Mouse (Mus musculus) layer of hippocampus, adult 8-10 months (tissue): ENCODE data around the gene Bahcc1. TPM values are rescaled to one million over a fixed set of nuclear protein-coding genes. Genes with fewer than 3 reads are reported as not detected.

Experiments used
- DNase-seq, 2 experiments: peaks; one replicate each; pipeline ENCODE4 v3.0.0; 2022; ENCODE audit warnings: low spot score in 2 of 2
- microRNA-seq, 2 experiments: library from miRNA; unstranded; fragments of <30 nt; microRNA quantifications; one replicate each; pipeline ENCODE4 v1.2.0; 2022
- total RNA-seq, 4 experiments: library from RNA; stranded (reverse); gene quantifications; 2 replicates each; pipeline ENCODE4 v1.2.4; 2022

Gene Bahcc1
- total RNA-seq, 4 experiments from 2014 or later, result 20.0 to 23.4 (median 21.4) TPM

- DNase-seq, result peak in 1 of 2 experiments; percentile 1
These were observed 81.3 kb downstream of the Bahcc1 start for GRCm38 (mm10) chr11:120313906-120314685.

- peak in 1 of 2 experiments; percentile 3 for DNase-seq
These were observed 82.1 kb downstream of the Bahcc1 start for GRCm38 (mm10) chr11:120314721-120315415.

- peak in 1 of 2 experiments; percentile 42 for DNase-seq
These were observed 82.6 kb downstream of the Bahcc1 start for GRCm38 (mm10) chr11:120315416-120315761.

DNA sequence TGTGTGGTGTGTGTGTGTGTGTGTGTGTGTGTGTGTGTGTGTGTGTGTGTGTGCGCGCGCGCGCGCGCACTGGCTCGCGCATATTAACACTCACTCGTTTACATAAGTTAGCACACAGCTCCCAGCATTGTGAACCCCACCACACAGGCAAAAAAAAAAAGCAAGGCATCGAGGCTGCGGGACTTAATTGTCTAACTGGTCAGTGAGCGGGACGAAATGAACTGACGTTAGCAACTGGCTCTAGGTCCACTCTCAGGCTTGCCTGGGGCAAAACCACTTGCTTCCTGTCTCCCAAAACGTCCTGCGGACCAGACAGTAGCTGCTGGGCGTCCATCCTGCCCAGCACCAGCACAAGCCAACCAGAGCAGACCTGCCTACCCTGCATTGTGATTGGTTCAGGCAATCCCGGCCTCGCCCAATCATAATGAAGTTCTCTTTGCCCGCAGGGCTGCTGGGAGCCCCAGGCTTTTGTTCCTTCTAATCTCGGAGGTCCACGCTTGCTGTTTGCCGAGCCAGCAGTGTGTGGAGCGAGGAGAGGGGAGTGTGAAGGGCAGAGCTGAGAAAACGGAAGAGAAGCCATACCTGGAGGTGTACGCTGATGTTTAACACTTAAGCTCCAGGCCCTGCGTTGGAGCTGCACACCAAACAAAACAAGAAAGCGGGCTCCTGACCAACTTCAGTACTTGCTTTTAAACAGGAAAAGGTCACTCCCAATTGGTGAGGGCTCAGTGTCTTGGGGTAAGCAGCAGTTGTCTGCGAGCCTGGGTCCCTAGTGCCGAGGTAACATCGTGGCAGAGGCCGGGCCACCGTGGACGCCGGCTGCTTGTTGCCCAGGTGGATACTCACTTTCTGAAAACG lies 83.3 kb downstream of the Bahcc1 start:
- DNase-seq, result peak; percentile 96

GRCm38 (mm10) chr11:120316690-120317254 lies 84.0 kb downstream of the Bahcc1 start:
- peak in 1 of 2 experiments; percentile 5 for DNase-seq

GRCm38 (mm10) chr11:120317456-120317855 lies 84.7 kb downstream of the Bahcc1 start:
- DNase-seq, result no peak

DNA sequence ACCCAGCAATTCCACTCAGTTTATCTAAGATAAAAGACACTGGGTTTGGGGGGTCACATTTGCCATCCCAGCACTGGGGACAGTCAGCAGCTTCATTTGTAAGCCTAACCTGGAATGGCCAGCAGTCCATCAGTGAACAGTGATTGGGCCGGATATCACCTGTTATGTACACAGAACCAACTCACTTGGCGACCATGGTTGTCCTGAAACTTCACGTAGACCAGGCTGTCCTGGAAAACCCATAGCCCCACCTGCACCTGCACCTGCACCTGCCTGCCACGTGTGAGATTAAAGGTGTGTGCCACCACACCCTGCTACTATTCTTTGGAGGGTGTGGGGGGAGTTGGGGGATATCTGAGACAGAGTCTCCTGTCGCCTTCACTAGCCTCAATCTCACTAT lies 86.6 kb downstream of the Bahcc1 start:
- DNase-seq, result peak in 1 of 2 experiments; percentile 1

DNA sequence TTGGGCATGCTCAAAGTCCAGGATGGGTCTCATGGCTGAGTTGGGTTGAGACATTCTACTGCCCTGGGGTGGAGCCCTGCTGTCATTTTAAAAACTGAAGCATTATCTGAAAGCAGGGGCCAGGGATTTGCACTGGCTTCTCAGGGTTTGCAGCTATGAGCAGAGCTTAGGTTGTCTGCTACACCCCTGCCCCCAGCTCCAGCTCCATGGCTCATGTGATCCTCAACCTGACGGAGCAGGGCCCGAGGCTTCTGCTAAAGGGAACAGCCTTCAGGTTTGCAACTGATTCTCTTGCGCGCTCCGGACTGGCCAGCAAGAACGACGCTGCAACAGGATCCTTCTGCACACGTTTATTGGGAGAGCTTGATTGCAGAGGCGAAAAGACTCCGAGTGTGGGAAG lies 87.4 kb downstream of the Bahcc1 start:
- DNase-seq, result no peak

DNA sequence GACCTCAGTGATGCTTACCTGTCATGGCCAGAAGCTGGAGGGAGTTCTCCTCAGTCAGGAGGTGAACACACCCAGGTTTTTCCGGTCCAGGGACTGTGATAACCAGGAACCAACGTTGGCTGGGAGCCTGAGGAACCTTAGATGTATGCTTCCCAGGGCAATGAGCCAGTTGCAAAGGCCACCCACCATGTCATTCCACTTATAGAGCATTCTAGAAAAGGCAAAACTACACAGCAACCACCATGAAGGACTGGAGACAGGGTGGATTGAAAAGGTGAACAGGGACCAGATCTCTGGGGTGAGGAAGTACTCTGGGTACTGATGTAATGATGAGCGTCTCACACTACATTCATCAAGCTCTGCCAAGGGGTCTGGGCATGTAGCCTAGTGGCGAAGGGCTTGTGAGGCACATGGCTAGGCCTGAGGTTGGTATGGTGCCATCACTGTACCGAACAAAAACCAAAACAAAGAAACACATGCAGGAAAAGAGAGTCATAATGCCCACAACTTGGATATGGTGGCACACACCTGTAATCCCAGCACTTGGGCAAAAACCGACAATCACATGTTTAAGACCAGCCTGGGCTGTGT lies 102.8 kb downstream of the Bahcc1 start:
- DNase-seq, result peak in 1 of 2 experiments; percentile 1

DNA sequence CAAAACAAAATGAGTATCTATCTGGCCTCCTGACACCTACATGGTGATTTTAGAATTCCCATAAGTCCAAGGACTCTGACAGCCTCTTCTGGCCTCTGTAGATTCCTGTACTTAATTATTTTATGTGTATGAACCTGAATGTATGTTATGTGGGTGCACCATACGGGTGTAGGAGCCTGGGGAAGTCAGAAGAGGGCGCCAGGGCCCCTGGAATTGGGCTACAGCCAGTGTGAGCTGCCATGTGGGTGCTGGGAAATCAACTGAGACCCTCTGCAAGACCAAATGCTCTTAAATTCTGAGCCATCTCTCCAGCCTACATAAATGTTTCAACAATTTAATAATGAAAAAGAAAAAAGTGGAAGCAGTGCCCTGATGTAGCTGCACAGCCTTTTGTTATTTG lies 104.7 kb downstream of the Bahcc1 start:
- no peak for DNase-seq

DNA sequence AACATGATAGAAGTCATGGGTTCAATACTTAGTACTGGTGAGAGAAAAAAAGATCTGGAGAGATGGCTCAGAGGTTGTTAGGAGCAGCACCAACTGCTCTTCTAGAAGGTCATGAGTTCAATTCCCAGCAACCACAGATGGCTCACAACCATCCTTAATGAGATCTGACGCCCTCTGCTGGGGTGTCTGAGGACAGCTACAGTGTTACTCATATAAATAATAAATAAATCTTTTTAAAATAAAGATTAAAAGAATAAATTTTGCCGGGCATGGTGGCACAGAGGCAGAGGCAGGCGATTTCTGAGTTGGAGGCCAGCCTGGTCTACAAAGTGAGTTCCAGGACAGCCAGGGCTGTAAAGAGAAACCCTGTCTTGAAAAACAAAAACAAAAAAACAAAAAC lies 106.0 kb downstream of the Bahcc1 start:
- peak in 1 of 2 experiments; percentile 1 for DNase-seq

DNA sequence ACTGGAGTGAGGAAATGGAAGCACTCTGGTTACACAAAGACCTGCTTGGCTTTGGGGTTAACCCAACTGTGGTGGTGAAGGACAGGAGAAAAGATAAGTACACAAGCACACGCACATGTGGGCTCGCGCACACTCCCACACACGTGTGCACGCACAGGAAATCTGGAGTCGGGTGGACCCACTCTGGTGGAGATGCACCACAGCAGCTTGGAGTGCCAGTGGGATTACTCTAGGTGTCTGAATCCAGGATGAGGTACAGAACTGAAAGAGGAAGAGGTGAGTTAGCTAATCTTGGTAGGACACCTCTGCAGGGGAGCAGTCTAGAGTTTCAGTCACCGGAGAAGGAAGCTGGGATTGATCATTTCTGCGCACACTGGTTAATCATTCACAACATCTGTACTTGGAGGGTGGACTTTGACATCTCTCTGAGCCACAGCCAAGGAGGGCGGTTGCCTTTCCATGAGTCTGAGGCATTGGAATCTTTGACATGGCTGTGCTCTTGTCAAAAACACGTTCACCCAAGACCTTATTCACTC lies 107.3 kb downstream of the Bahcc1 start:
- no peak for DNase-seq

DNA sequence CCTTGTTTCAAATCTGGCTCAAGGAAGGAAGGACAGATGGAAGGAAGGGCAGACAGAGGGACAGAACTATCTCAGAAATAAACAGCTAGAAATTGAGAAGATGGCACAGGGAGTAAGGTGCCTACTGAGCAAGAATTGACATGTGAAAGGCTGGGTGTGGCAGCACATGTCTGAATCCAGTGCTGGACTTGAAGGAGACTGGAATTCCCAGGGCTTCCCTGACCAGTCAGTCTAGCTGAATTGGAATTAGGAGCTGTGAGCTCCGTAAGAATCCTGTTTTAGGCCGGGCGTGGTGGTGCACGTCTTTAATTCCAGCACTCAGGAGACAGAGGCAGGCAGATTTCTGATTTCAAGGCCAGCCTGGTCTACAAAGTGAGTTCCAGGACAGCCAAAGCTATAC lies 108.9 kb downstream of the Bahcc1 start:
- DNase-seq, result no peak

Small RNA genes within 50 kb of the gene (microRNA-seq; reads per million reads assigned to microRNA genes)
- 0 reads per million in 2 experiments for gene Gm47297

Other genes with a start within 250 kb of the Bahcc1 start
- 100 to 1,000 TPM; 217 to 247 (median 224) TPM for gene Aatk, start 185.8 kb upstream of the Bahcc1 start, total RNA-seq
- gene Cep131, start 146.1 kb upstream of the Bahcc1 start, total RNA-seq, result 10 to 100 TPM; 34.0 to 41.5 (median 35.9) TPM
- 10 to 100 TPM; 17.7 to 18.2 (median 18.0) TPM for gene Tepsin, start 134.2 kb upstream of the Bahcc1 start, total RNA-seq
- 10 to 100 TPM; 17.8 to 46.9 (median 30.6) TPM for gene Ndufaf8, start 134.0 kb upstream of the Bahcc1 start, total RNA-seq
- gene Slc38a10, start 81.6 kb upstream of the Bahcc1 start, total RNA-seq, result 10 to 100 TPM; 83.1 to 95.2 (median 88.8) TPM
- 1,000 to 10,000 TPM; 1,218 to 1,398 (median 1,309) TPM for gene Actg1, start 115.6 kb downstream of the Bahcc1 start, total RNA-seq
- under 1 TPM in 3 of 4 experiments, not detected in 1; 0.49 to 0.79 (median 0.73) TPM for gene Fscn2, start 128.6 kb downstream of the Bahcc1 start, total RNA-seq
- gene Faap100, start 145.8 kb downstream of the Bahcc1 start, total RNA-seq, result 10 to 100 TPM; 16.8 to 19.8 (median 18.7) TPM
- gene Nploc4, start 204.8 kb downstream of the Bahcc1 start, total RNA-seq, result 10 to 100 TPM; 62.8 to 68.5 (median 66.1) TPM
- gene Tspan10, start 209.7 kb downstream of the Bahcc1 start, total RNA-seq, result 1 to 10 TPM in 1 of 4 experiments, not detected in 3; 2.4 TPM
- under 1 TPM in 3 of 4 experiments, not detected in 1; 0.38 to 0.91 (median 0.50) TPM for gene Pde6g, start 220.6 kb downstream of the Bahcc1 start, total RNA-seq
- gene Oxld1, start 225.1 kb downstream of the Bahcc1 start, total RNA-seq, result 10 to 100 TPM; 15.7 to 19.0 (median 17.2) TPM
- 10 to 100 TPM; 24.7 to 37.0 (median 27.4) TPM for gene Ccdc137, start 225.2 kb downstream of the Bahcc1 start, total RNA-seq
- 10 to 100 TPM; 46.9 to 50.6 (median 50.3) TPM for gene Arl16, start 234.7 kb downstream of the Bahcc1 start, total RNA-seq